20 mouse cellular contexts compared by ENCODE assay signal in the genomic region with DNA sequence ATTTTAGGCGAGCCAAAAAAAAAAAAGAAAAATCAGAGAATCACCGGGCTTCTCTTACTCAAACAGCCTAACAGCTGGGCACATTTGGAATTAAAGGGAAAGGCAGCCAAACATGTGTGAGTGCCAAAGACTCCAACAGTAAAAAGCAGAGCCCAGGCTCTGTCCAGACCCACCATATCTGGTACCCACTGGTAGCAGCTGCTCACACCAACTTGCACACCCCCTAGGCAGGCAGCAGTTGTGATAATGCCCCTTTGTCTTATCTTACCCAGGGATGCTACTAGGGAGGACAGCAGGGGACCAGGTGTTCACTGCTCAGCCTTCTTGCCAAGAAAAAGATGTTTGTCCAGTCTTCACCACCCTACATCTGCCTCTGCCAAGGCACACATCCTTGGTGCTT.
DNase-seq lines count a peak whose midpoint lies in the region; ATAC-seq and TF ChIP-seq lines count a peak whose summit lies in the region.
"Had no signal": no experiment of that assay in that cellular context is flagged by ENCODE, and none has a peak within 500 bp of the region (broad histone marks: within the 10 kb centered on the region; RNA-seq: fewer than 3 reads in every experiment).

No protein-coding gene starts in this region.

- H3K4me1 ChIP-seq in embryonic facial prominence, embryonic 14.5 days (ENCODE audit: control insufficient read depth, insufficient read depth, low read length): no peaks in the 10 kb centered on the region
- H3K4me1 ChIP-seq in embryonic facial prominence, embryonic 10.5 days: 0 out of 2 replicates have a peak, but pooled peaks cover 3% of the 10 kb centered on the region
- H3K4me1 ChIP-seq in forebrain, postnatal 0 days (ENCODE audit: insufficient read depth): no peaks in the 10 kb centered on the region
- H3K4me1 ChIP-seq in forebrain, embryonic 10.5 days: 0 out of 2 replicates have a peak, but pooled peaks cover 9% of the 10 kb centered on the region
- H3K4me1 ChIP-seq in embryonic facial prominence, embryonic 15.5 days: no peaks in the 10 kb centered on the region

- DNase-seq in embryonic facial prominence, embryonic 14.5 days (ENCODE audit: low spot score): peak; percentile 45
- no peak for DNase-seq in embryonic facial prominence, embryonic 10.5 days (ENCODE audit: low spot score)
- DNase-seq in forebrain, postnatal 0 days: no peak
- DNase-seq in forebrain, embryonic 10.5 days (ENCODE audit: extremely low spot score, low spot score): no peak
- DNase-seq: adrenal gland, adult 2 months; adrenal gland, adult 8-10 months; adrenal gland, postnatal 10 days; adrenal gland, postnatal 14 days; adrenal gland, postnatal 25 days; adrenal gland, postnatal 36 days; B cell, adult 2 months; cerebellum, adult 11 months; cerebellum, adult 11-12 months; cerebellum, adult 18-20 months had no signal

- peak; percentile 62; the same call in 1 of the 2 replicates for ATAC-seq in embryonic facial prominence, embryonic 14.5 days (ENCODE audit: low read depth)
- peak; percentile 16; the same call in 1 of the 2 replicates for ATAC-seq in forebrain, postnatal 0 days
- ATAC-seq in embryonic facial prominence, embryonic 15.5 days (ENCODE audit: insufficient number of reproducible peaks, low FRiP score, low TSS enrichment, low read depth): 0 out of 2 replicates have a peak, but pooled peaks have one; percentile 61
- ATAC-seq in erythroblast, adult 5-6 weeks (replicated peaks; ENCODE audit: low FRiP score, poor library complexity, severe bottlenecking): no peak
- ATAC-seq: activated CD4-positive, CD25-positive, alpha-beta regulatory T cell, adult 4 months; CD4-positive, CD25-positive, alpha-beta regulatory T cell, adult 4 months; Patski had no signal

- no peak overlapping the region for H3K9ac ChIP-seq in embryonic facial prominence, embryonic 14.5 days (ENCODE audit: low read depth, low read length)
- H3K9ac ChIP-seq in forebrain, postnatal 0 days: no peak overlapping the region
- no peak overlapping the region for H3K9ac ChIP-seq in embryonic facial prominence, embryonic 15.5 days

- no peak for TF ChIP-seq CTCF in forebrain, postnatal 0 days (IDR thresholded peaks at IDR 0.05; ENCODE audit: low read depth)

- H3K4me3 ChIP-seq in embryonic facial prominence, embryonic 14.5 days (ENCODE audit: low read depth, low read length): no peak overlapping the region
- no peak overlapping the region for H3K4me3 ChIP-seq in embryonic facial prominence, embryonic 10.5 days
- H3K4me3 ChIP-seq in forebrain, postnatal 0 days (ENCODE audit: low read depth, low read length): no peak overlapping the region
- no peak overlapping the region for H3K4me3 ChIP-seq in forebrain, embryonic 10.5 days
- H3K4me3 ChIP-seq in embryonic facial prominence, embryonic 15.5 days (replicated peaks): no peak overlapping the region

- H3K4me2 ChIP-seq in embryonic facial prominence, embryonic 14.5 days (ENCODE audit: low read depth, low read length): no peak overlapping the region
- H3K4me2 ChIP-seq in forebrain, postnatal 0 days (ENCODE audit: low read depth): no peak overlapping the region
- no peak overlapping the region for H3K4me2 ChIP-seq in embryonic facial prominence, embryonic 15.5 days (replicated peaks)

- H3K9me3 ChIP-seq in embryonic facial prominence, embryonic 14.5 days (ENCODE audit: control insufficient read depth, low read length): no peaks in the 10 kb centered on the region
- H3K9me3 ChIP-seq in embryonic facial prominence, embryonic 10.5 days: no peaks in the 10 kb centered on the region
- H3K9me3 ChIP-seq in forebrain, postnatal 0 days (ENCODE audit: low read length): no peaks in the 10 kb centered on the region
- H3K9me3 ChIP-seq in forebrain, embryonic 10.5 days: no peaks in the 10 kb centered on the region
- no peaks in the 10 kb centered on the region for H3K9me3 ChIP-seq in embryonic facial prominence, embryonic 15.5 days (replicated peaks)
- H3K9me3 ChIP-seq: G1E had no signal

- H3K36me3 ChIP-seq in embryonic facial prominence, embryonic 14.5 days (ENCODE audit: control insufficient read depth, insufficient read depth, low read length): peaks cover 62% of the 10 kb centered on the region
- peaks cover 97% of the 10 kb centered on the region for H3K36me3 ChIP-seq in embryonic facial prominence, embryonic 10.5 days (replicated peaks)
- peaks cover 12% of the 10 kb centered on the region; the same call in 1 of the 2 replicates for H3K36me3 ChIP-seq in forebrain, postnatal 0 days (ENCODE audit: insufficient read depth)
- peaks cover 65% of the 10 kb centered on the region for H3K36me3 ChIP-seq in forebrain, embryonic 10.5 days (replicated peaks)
- peaks cover 51% of the 10 kb centered on the region for H3K36me3 ChIP-seq in embryonic facial prominence, embryonic 15.5 days
- H3K36me3 ChIP-seq: G1E had no signal

- 55% methylated on average over 2 of the region's 2 CpGs for WGBS in embryonic facial prominence, embryonic 14.5 days
- 78% methylated on average over 2 of the region's 2 CpGs for WGBS in embryonic facial prominence, embryonic 10.5 days
- 43% methylated on average over 2 of the region's 2 CpGs for WGBS in forebrain, postnatal 0 days
- 87% methylated on average over 2 of the region's 2 CpGs for WGBS in forebrain, embryonic 10.5 days
- 49% methylated on average over 2 of the region's 2 CpGs for WGBS in embryonic facial prominence, embryonic 15.5 days

- no peak overlapping the region for H3K27ac ChIP-seq in embryonic facial prominence, embryonic 14.5 days (replicated peaks; ENCODE audit: low read depth, low read length)
- H3K27ac ChIP-seq in embryonic facial prominence, embryonic 10.5 days (replicated peaks): no peak overlapping the region
- H3K27ac ChIP-seq in forebrain, postnatal 0 days (ENCODE audit: low read depth, low read length): no peak overlapping the region
- no peak overlapping the region for H3K27ac ChIP-seq in forebrain, embryonic 10.5 days
- no peak overlapping the region for H3K27ac ChIP-seq in embryonic facial prominence, embryonic 15.5 days (replicated peaks)

- no peaks in the 10 kb centered on the region for H3K27me3 ChIP-seq in embryonic facial prominence, embryonic 14.5 days (replicated peaks; ENCODE audit: control insufficient read depth, insufficient read depth, low read length)
- H3K27me3 ChIP-seq in embryonic facial prominence, embryonic 10.5 days (replicated peaks; ENCODE audit: low read depth, poor library complexity, severe bottlenecking): no peaks in the 10 kb centered on the region
- H3K27me3 ChIP-seq in forebrain, postnatal 0 days (ENCODE audit: insufficient read depth, low read length): no peaks in the 10 kb centered on the region
- no peaks in the 10 kb centered on the region for H3K27me3 ChIP-seq in forebrain, embryonic 10.5 days (ENCODE audit: poor library complexity, severe bottlenecking)
- no peaks in the 10 kb centered on the region for H3K27me3 ChIP-seq in embryonic facial prominence, embryonic 15.5 days
- H3K27me3 ChIP-seq: Patski had no signal
